Mouse (Mus musculus) embryo, embryonic 9.5 days (tissue): Measurements from ENCODE around the gene 9530053A07Rik.
"Not testable (repeated sequence)": the region's sequence is repeated elsewhere in the genome, so short reads cannot be mapped to it uniquely, and the experiment has no call there.

ENCODE experiments used
- DNase-seq: peaks from one replicate; pipeline ENCODE4 v3.0.0-alpha.2; 2017; ENCODE audit errors: extremely low spot score

9530053A07Rik gene

GRCm38 (mm10) chr7:28129166-28129565 lies at the start of gene 9530053A07Rik:
Gene 9530053A07Rik, plus strand, starts transcription at chr7:28129466.
- no peak for DNase-seq

- no peak for DNase-seq
Observed at GRCm38 (mm10) chr7:28084215-28084614, 45.1 kb upstream of the 9530053A07Rik start.

- no peak for DNase-seq
Observed at GRCm38 (mm10) chr7:28086236-28086635, 43.0 kb upstream of the 9530053A07Rik start.

DNA sequence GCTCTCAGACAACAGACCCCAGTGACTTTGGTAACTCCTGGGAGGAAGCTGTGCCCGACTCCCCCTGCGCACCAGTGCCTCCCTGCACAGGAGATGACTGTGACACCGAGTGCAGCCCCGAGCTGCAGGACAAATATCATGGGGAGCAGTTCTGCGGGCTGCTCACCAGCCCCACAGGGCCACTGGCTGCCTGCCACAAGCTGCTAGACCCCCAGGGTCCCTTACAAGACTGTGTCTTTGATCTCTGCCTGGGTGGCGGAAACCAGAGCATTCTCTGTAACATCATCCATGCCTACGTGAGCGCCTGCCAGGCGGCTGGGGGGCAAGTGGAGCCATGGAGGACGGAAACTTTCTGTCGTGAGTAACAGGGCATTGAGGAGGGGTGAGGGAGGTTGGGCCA lies 35.7 kb upstream of the 9530053A07Rik start:
- DNase-seq, result no peak

DNA sequence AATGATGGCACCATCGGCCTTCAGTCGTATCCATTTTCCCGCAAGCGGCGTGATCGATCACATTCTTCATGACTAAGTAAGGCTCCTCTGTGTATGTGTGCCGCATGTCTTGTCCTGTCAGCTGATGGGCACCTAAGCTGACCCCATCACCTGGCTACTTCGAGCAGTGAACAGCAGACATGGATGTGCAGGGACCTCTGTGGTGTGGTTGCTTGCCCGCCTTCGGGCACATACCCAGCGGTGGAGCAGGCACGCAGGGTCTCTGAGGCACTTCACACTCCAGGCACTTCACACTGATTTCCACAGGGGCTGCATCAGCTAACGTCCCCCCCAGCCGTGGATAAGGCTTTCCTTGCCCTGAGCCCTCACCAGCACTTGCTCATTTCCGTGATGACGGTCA lies 30.2 kb upstream of the 9530053A07Rik start:
- DNase-seq, result no peak

GRCm38 (mm10) chr7:28100596-28101590 lies 28.4 kb upstream of the 9530053A07Rik start:
- peak; percentile 38 for DNase-seq

DNA sequence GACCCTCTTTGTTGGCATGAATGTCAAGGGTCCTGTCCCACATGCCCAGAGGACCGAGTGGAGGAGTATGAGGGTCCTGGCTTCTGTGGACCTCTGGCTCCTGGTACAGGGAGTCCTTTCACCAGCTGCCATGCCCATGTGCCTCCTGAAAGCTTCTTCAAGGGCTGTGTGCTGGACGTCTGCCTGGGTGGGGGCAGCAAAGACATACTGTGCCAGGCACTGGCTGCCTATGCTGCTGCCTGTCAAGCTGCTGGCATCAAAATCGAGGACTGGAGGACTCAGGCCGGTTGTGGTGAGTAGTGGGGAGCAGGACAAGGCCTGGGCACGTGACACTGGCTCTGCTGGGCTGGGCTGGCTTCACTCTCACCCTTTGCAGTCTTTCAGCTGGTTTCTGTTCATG lies 26.3 kb upstream of the 9530053A07Rik start:
- DNase-seq, result not testable (repeated sequence)

- DNase-seq, result peak; percentile 36
Observed at GRCm38 (mm10) chr7:28104670-28105069, 24.6 kb upstream of the 9530053A07Rik start.

DNA sequence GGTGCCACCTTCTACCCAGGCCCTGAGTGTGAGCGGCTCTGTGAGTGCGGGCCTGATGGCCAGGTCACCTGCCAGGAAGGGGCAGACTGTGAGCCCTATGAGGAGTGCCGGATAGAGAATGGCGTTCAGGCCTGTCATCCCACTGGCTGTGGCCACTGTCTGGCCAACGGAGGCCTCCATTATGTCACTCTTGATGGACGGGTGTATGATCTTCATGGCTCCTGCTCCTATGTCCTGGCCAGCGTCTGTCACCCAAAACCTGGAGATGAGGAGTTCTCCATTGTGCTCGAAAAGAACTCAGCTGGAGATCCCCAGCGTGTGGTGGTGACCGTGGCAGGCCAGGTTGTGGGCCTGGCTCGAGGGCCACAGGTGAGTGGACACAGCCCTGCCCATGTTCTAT lies 23.0 kb upstream of the 9530053A07Rik start:
- no peak for DNase-seq

GRCm38 (mm10) chr7:28114648-28115047 lies 14.6 kb upstream of the 9530053A07Rik start:
- no peak for DNase-seq

DNA sequence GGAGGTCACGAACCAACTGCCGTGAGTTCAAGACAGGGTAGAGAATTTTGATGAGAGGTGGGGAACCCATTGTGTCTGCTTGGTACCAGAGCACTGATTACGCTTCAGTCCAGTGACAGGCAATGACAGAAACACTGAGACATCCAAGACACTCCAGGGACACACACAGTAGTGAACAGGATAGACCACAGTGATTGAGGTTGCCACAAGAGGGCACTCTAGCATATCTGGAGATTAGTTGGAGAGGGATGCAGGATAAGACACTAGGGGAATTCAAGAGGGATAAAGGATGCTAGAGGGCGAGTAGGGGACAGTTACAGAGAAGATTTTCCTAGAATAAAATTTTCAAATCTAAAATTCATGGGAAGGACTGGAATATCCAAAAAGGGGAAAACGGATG lies 8.3 kb downstream of the 9530053A07Rik start:
- DNase-seq, result peak; percentile 42

- DNase-seq, result peak; percentile 73
Observed at GRCm38 (mm10) chr7:28148263-28148662, 19.0 kb downstream of the 9530053A07Rik start.

GRCm38 (mm10) chr7:28149841-28150240 lies 20.6 kb downstream of the 9530053A07Rik start:
- DNase-seq, result no peak

DNA sequence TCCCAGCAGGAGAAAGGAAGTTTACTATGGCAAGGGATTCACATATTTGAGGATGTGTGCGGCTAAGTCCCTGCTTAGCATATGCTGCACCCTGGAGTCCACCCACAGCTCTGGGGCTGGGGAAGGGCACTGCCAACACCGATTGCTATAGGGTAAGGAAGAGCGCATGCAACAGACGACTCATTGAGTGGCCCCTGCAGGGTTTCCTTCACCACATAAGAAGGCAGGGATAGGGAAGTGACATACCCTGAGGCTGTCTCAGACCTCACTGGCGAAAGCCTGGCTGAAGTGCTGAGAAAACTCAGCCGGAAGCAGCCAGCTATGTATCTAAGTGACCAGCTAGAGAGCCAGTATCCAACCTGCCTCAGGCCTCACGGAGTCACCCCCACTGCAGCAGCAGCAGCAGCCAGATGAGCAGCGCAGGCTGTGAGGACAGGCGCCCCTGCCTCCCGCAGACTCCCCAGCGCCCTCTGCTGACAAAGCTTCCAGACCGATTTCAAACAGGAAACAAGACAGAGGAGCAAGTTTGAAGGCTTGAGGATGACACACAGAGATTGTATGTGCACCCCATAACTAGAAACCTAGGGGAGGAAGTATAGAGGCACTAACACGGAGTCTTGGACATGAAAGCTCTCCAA lies 22.4 kb downstream of the 9530053A07Rik start:
- peak; percentile 58 for DNase-seq

DNA sequence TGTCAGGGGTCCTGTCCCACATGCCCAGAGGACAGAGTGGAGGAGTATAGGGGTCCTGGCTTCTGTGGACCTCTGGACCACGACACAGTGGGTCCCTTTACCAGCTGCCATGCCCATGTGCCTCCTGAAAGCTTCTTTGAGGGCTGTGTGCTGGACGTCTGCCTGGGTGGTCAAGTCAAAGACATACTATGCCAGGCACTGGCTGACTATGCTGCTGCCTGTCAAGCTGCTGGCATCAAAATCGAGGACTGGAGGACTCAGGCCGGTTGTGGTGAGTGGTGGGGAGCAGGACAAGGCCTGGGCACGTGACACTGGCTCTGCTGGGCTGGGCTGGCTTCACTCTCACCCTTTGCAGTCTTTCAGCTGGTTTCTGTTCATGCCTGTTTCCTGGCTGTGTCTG lies 24.3 kb downstream of the 9530053A07Rik start:
- DNase-seq, result not testable (repeated sequence)

GRCm38 (mm10) chr7:28159292-28159691 lies 30.0 kb downstream of the 9530053A07Rik start:
- DNase-seq, result no peak

- DNase-seq, result no peak
Observed at GRCm38 (mm10) chr7:28159893-28160292, 30.6 kb downstream of the 9530053A07Rik start.

DNA sequence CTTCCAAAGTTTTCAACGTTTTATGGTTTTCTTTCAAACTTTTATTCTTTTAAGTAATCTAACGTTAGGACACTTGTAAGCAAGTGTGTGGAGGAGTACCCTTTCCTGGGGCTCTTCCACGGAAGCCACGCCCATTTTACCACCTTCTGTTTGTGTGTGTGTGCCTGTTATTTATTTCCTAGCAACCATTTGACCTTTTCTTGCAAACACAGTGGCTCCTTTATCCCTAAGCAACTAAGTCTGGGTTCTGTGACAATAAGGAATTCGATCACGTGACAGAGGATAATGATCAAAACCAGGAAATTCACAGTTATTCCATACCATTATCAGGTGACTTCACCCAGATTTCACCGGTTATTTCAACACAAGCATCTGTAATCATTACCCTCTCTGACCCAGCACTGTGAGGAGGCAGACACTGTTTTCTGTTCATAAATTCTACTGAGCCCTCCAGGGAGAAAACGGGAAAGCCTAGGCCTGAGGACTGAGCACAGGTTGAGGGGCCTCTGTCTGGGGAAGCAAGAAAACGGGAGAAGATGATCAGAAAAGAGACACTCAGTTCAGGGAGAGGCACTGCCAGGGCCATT lies 32.0 kb downstream of the 9530053A07Rik start:
- DNase-seq, result no peak

- DNase-seq, result no peak
Observed at GRCm38 (mm10) chr7:28165406-28165805, 36.1 kb downstream of the 9530053A07Rik start.

DNA sequence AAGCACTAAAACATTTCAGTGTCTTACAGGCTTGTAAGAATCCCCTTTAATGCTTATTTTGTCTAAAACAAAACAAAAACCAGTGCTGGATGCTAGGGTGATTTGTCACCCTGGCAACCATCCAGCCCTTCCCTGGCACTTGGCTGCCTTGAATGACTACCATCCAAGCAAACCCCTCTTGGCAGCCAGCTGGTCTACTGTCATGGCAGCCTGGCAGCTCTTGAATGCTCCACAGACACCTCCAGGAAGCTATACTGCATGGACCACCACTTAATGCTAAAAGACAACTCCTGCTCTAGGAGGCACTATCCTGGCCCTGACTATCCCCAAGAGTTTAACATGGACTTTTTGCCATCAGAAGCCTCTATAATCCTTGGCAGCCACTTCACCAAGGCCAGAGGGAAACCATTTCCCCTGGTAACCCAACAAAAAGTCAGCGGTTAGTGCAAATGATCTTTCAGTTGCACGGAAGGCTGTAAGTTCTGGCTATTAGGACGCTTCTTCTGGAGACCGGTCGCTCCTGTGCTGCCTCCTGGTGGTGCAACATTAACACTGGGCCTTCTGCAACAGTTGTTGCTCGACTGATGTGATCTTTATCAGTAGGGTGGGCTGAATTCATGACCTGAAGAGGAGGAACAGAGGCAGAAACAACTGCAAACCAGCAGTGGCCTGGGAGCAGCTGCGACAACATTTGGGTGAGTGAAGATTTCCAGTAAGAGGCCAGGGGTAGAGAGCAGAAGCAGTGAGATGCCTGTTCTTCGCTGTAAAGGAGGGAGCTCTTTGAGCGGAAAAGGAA lies 39.3 kb downstream of the 9530053A07Rik start:
- DNase-seq, result peak; percentile 68
